Mouse (Mus musculus) CD4-positive helper T cell, adult 2 months (primary cell): Measurements from ENCODE around the gene Fam83d.

Experiments
- DNase-seq: peaks from one replicate; pipeline ENCODE4 v3.0.0-alpha.2; 2012; ENCODE audit warnings: low read depth, missing footprints, low spot score

Gene Fam83d

DNA sequence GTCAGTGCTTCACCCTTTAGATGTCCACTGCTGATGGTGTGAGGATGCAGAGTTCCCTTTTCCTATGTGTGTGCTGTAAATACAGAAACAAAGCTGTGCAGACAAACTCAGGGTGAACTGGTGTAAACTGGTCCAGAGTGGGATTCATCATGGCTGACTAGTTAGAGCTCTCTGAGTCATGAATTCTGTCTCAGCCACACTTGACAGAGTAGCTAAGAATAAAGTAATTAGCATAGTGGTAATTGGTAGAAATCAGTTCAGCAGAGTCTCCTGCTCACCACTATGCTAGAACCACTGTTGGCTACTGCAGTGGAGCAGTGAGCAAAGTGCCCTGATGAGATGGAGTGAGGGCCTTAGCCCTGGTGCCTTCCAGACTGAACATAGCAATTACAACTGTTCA lies 47.8 kb downstream of the Fam83d start:
- DNase-seq = no peak

DNA sequence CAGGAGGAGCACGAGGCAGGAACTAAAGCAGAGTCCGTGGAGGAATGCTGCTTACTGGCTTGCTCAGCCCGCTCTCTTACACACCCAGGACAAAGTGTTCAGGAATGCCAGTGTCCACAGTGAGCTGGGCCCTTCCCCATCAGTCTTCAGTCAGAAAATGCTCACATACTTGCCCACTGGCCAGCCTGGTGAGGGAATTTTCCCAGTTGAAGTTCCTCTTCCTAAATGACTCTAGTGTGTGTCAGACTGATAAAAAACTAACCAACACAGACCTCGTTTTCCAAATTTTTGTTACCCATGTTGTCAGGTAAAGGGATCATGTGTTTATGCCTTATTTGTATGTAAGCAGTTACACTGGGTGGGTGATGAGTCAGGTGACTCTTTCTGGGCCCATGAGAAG lies 48.3 kb downstream of the Fam83d start:
- DNase-seq = no peak

DNA sequence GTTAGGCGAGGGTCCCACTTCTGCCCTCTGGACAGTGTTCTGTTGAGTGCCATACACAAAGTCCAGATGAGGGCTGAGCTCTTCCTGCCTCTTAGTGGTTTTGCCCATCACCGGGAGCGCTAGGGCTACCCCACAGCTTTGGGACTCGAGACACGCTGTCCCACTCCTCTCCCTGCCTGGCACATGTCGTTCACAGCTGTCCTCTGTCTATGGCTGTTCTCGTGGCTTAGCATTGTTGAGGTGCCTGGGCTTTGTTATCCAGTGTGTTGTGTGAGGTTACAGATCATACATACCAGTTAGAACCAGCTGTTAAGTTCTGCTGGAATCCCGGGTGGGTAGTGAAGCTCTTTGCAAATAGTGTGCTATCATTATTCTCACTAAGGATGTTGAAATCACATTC lies 49.8 kb downstream of the Fam83d start:
- no peak for DNase-seq

DNA sequence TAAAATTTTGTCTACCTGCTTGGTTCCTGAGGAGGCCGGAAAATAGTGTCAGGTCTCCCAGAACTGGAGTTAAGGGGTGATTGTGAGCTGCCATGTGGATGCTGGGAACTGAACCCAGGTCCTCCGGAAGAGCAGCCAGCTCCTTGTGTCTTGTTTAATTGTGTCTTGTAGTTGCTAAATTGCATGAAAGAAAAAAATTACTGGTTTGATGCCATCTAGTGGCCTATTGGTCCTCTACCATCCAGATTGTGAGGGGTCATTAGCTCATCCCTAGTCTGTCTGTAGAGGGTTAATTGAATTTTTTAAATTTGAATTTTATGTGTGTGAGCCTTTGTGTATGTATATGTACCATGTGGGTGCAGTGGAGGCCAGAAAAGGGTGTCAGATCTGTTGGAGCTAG lies 60.2 kb downstream of the Fam83d start:
- DNase-seq = no peak

DNA sequence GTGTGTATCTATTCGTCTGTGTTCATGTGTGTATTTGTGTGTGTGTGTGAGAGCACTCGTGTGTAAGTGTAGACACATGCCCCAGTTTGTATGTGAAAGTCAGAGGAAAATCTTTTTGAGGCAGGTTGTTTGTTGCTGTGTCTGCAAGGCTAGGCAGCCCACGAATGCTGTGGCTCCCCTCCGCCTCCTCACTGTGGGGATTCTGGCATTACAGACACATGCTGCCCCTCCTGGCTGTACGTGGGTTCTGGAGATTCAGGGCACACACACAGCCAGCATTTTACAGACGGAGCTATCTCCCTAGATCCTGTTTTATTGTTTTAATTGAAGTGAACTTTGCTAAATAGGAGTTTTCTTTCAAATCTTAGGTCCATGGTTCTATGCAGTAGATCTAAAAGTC lies 61.9 kb downstream of the Fam83d start:
- no peak for DNase-seq

DNA sequence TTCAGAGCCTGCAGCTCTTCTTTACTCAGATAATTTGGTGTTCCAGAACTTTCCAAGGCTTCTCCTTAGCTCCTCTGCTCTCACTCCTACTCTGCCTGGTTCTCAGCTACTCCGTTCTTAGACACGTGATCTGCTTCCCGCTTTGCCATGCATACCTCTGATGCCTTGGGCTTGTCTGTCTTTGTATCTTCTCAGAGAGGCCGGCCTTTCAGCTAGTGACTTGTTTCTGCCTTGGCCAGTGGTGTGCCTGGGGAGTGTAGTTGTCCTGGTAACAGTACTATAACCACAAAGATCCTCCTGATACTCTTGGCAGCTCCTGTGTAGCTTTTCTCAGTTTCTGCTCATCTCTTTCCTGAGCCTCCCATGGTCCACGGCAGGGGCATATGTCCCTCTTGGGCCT lies 65.3 kb downstream of the Fam83d start:
- no peak for DNase-seq

DNA sequence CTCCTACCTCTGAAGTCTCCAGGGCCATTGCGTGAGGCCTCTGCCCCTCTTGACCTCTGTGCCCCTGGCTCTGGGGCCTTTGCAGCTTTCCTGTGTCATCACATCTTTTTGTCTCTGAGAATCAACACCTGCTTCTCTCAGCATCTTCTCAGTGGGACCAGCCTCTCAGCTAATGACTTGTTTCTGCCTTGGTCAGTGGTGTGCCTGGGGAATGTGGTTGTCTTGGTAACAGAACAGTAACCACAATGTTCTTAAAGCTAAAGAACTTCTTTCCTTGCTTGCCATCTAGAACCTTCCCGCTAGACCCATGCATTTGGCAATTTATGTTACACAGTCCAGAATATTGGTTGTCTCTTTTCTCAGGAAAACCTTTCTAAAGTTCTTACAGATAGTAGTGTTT lies 65.8 kb downstream of the Fam83d start:
- no peak for DNase-seq
